Mouse (Mus musculus) lung, embryonic 16.5 days (tissue): ENCODE measurements around the gene Pon3. TPM values are rescaled to one million over a fixed set of nuclear protein-coding genes. Genes with fewer than 3 reads are reported as not detected.
A peak's percentile ranks its signal among the peaks of the same experiment; 100 is the strongest.

ENCODE experiments used
- ATAC-seq: fragments of 200-750 bp; cut with Nextera tagmentation; 2 replicates; pipeline ENCODE4 v1.8.0; 2017; ENCODE audit warnings: low read depth, mild to moderate bottlenecking, moderate library complexity
- H3K27ac ChIP-seq: fragments of 300-500 bp; sonication (generic); 2 replicates; pipeline ENCODE4 v1.5.1; 2014; ENCODE audit warnings: mild to moderate bottlenecking, control low read depth, low read length
- H3K27me3 ChIP-seq: fragments of 300-500 bp; sonication (generic); 2 replicates; pipeline ENCODE4 v1.6.1; 2014; ENCODE audit warnings: low read depth, low read length, mixed read lengths; ENCODE audit not compliant: control insufficient read depth, insufficient read depth
- H3K36me3 ChIP-seq: fragments of 300-500 bp; sonication (generic); 2 replicates; pipeline ENCODE4 v1.6.1; 2014; ENCODE audit warnings: low read length; ENCODE audit not compliant: control insufficient read depth, insufficient read depth
- H3K4me1 ChIP-seq: fragments of 300-500 bp; sonication (generic); replicated peaks from 2 replicates; pipeline ENCODE4 v1.6.1; 2014; ENCODE audit warnings: low read length, mixed read lengths; ENCODE audit not compliant: control insufficient read depth, insufficient read depth
- H3K4me2 ChIP-seq: fragments of 300-500 bp; sonication (generic); 2 replicates; pipeline ENCODE4 v1.6.1; 2014; ENCODE audit warnings: low read depth, low read length, control low read depth
- H3K4me3 ChIP-seq: fragments of 300-500 bp; sonication (generic); 2 replicates; pipeline ENCODE4 v1.5.1; 2014; ENCODE audit warnings: mild to moderate bottlenecking, low read length, control low read depth
- H3K9ac ChIP-seq: fragments of 300-500 bp; sonication (generic); 2 replicates; pipeline ENCODE4 v1.6.1; 2014; ENCODE audit warnings: low read length, control low read depth
- H3K9me3 ChIP-seq: fragments of 300-500 bp; sonication (generic); 2 replicates; pipeline ENCODE4 v1.6.1; 2016; ENCODE audit warnings: low read length; ENCODE audit not compliant: control insufficient read depth
- WGBS: fragments of 180-500 bp; shearing (Covaris S2); extraction: QIAGEN DNeasy Blood & Tissue Kit; methylation state at CpG from one replicate; pipeline ENCODE4 v1.1.7; 2014; 5-methylcytosine and 5-hydroxymethylcytosine counted together
- polyA plus RNA-seq: library from polyadenylated mRNA; unstranded; fragments of >200 nt; fragmentation: Nextera tagmentation; extraction: Ambion mirVana; gene quantifications from 2 replicates; pipeline ENCODE4 v1.2.1, GENCODE M21; 2015

The Pon3 gene
- polyA plus RNA-seq, 1 experiment from 2014 or later = 28.9 TPM

DNA sequence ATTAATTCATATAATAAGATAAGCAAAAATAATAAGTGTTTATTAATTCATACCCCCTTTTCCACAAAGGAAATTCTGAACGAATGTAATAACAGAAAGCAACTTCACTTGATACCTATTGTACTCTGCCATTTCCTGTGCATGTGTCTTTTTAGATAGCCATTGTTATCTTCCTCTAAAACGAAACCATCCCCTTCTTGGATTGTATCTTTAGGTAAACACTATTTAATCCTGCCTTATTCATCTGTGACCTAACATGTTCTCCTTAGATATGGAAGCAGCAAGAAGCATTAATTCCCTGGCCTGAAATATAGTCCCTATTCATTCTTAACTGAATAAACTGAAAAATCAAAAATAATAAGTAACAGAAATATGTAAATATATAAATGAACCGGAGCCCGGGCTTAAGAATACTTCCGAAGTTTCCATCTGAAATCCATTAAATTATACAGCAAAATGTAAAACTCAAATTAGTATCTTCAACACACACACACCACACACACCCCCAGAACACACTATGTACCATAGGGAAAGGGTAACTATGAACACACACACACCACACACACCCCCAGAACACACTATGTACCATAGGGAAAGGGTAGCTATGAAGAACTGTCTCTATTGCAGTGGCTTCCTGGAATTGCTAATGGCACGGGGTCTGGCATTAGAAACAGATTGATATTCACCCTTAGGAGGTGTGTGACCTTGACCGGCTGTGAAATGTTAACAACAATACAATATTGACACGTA, 7.3 kb upstream of the Pon3 start:
- Histone ChIP-seq H3K27ac (no peak overlapping the region), H3K4me3 (no peak overlapping the region), H3K27me3 (no peaks in the 10 kb centered on the region), H3K9ac (no peak overlapping the region), H3K36me3 (peaks cover 6% of the 10 kb centered on the region), H3K4me2 (no peak overlapping the region), H3K4me1 (no peaks in the 10 kb centered on the region), H3K9me3 (no peaks in the 10 kb centered on the region)
- WGBS = 73% methylated on average over 8 of the region's 8 CpGs
- no peak for ATAC-seq

- 54% methylated on average over 9 of the region's 10 CpGs for WGBS
- Histone ChIP-seq H3K4me3 (no peak overlapping the region), H3K4me2 (no peak overlapping the region), H3K9me3 (no peaks in the 10 kb centered on the region), H3K27me3 (no peaks in the 10 kb centered on the region), H3K9ac (no peak overlapping the region), H3K4me1 (no peaks in the 10 kb centered on the region), H3K36me3 (peaks cover 6% of the 10 kb centered on the region), H3K27ac (no peak overlapping the region; the same call in 1 of the 2 replicates)
- peak; percentile 65 for ATAC-seq
These were observed 6.5 kb upstream of the Pon3 start for GRCm38 (mm10) chr6:5262322-5263249.

GRCm38 (mm10) chr6:5255291-5255690, 795 bp downstream of the Pon3 start:
- peaks cover 7% of the 10 kb centered on the region; the same call in 1 of the 2 replicates for H3K4me1 ChIP-seq
- peak overlapping the region; percentile 77 for H3K4me2 ChIP-seq
- peak overlapping the region; percentile 59 for H3K4me3 ChIP-seq
- no peak for ATAC-seq
- no peak overlapping the region for H3K27ac ChIP-seq
- H3K9ac ChIP-seq = peak overlapping the region; percentile 66
- no peaks in the 10 kb centered on the region for H3K9me3 ChIP-seq
- H3K27me3 ChIP-seq = no peaks in the 10 kb centered on the region
- 38% methylated on average over 6 of the region's 6 CpGs for WGBS
- H3K36me3 ChIP-seq = no peaks in the 10 kb centered on the region

DNA sequence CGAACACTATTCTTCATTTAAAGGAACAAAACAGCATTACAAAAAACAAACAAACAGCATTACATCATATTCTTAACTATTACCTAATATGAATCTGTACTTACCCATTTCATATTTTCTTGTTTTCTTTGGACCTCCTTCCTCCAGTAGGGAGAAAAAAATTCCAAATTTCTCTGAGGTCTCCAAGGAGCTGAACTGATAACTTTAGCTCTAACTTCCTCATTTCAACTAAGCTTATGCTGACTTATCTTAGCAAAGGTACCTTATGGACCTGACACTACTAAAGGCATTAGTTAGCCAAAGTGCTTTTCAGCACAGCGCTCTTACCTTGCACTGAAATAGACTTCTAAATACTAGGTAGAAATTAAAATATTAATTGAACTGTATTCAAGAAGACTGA, 1.2 kb downstream of the Pon3 start:
- no peaks in the 10 kb centered on the region for H3K36me3 ChIP-seq
- 93% methylated on average over 2 of the region's 2 CpGs for WGBS
- H3K27me3 ChIP-seq = no peaks in the 10 kb centered on the region
- ATAC-seq = no peak
- no peak overlapping the region for H3K27ac ChIP-seq
- no peak overlapping the region for H3K9ac ChIP-seq
- no peak overlapping the region for H3K4me3 ChIP-seq
- H3K9me3 ChIP-seq = no peaks in the 10 kb centered on the region
- H3K4me2 ChIP-seq = peak overlapping the region; percentile 77; the same call in 1 of the 2 replicates
- H3K4me1 ChIP-seq = peaks cover 7% of the 10 kb centered on the region; the same call in 1 of the 2 replicates

DNA sequence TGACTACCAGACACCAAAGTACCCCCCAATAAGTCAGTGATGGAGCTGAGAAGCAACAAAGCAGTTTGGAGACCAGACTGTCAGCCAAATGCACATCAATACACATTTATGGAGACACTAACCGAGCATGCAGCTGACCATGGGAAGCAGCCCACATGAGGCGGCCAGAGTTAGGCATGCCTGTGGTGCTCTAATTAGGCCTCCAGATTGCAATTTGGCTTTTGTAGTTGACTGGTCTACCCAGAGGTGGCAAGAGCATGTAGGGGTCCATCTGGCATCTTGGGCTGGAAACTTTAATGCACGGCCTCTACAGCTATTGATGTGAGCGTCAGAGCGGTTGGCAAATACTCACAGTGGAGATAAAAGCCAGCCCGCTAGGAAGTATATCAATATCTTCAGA, 10.2 kb downstream of the Pon3 start:
- H3K27me3 ChIP-seq = no peaks in the 10 kb centered on the region
- H3K4me3 ChIP-seq = no peak overlapping the region
- no peak overlapping the region for H3K9ac ChIP-seq
- no peak for ATAC-seq
- no peak overlapping the region for H3K4me2 ChIP-seq
- H3K27ac ChIP-seq = no peak overlapping the region
- H3K9me3 ChIP-seq = no peaks in the 10 kb centered on the region
- WGBS = 87% methylated on average over 6 of the region's 6 CpGs
- 0 out of 2 replicates have a peak, but pooled peaks cover 2% of the 10 kb centered on the region for H3K36me3 ChIP-seq
- H3K4me1 ChIP-seq = no peaks in the 10 kb centered on the region

GRCm38 (mm10) chr6:5238799-5239198, 17.3 kb downstream of the Pon3 start:
- WGBS = 74% methylated on average over 3 of the region's 3 CpGs
- Histone ChIP-seq H3K27ac (no peak overlapping the region), H3K4me1 (no peaks in the 10 kb centered on the region), H3K9me3 (no peaks in the 10 kb centered on the region), H3K9ac (no peak overlapping the region), H3K4me3 (no peak overlapping the region), H3K4me2 (no peak overlapping the region), H3K36me3 (no peaks in the 10 kb centered on the region), H3K27me3 (no peaks in the 10 kb centered on the region)
- no peak for ATAC-seq

- Histone ChIP-seq H3K27ac (no peak overlapping the region; the same call in 1 of the 2 replicates), H3K36me3 (no peaks in the 10 kb centered on the region)
These were observed 18.6 kb downstream of the Pon3 start for GRCm38 (mm10) chr6:5237510-5237909.

GRCm38 (mm10) chr6:5236843-5237371, 19.2 kb downstream of the Pon3 start:
- Histone ChIP-seq H3K27ac (peak overlapping the region; percentile 4), H3K4me3 (no peak overlapping the region), H3K9me3 (no peaks in the 10 kb centered on the region), H3K36me3 (no peaks in the 10 kb centered on the region), H3K27me3 (no peaks in the 10 kb centered on the region), H3K4me1 (no peaks in the 10 kb centered on the region), H3K9ac (no peak overlapping the region), H3K4me2 (no peak overlapping the region)
- 82% methylated on average over 8 of the region's 8 CpGs for WGBS
- ATAC-seq = no peak

More at GRCm38 (mm10) chr6:5237510-5237909, 18.6 kb downstream of the Pon3 start:
- H3K4me2 ChIP-seq = no peak overlapping the region
- peak; percentile 90 for ATAC-seq
- WGBS = 61% methylated on average over 4 of the region's 4 CpGs
- no peak overlapping the region for H3K4me3 ChIP-seq
- no peak overlapping the region for H3K9ac ChIP-seq
- no peaks in the 10 kb centered on the region for H3K27me3 ChIP-seq
- no peaks in the 10 kb centered on the region for H3K4me1 ChIP-seq
- H3K9me3 ChIP-seq = no peaks in the 10 kb centered on the region

- ATAC-seq = no peak
- Histone ChIP-seq H3K36me3 (0 out of 2 replicates have a peak, but pooled peaks cover 3% of the 10 kb centered on the region), H3K27ac (no peak overlapping the region), H3K9ac (no peak overlapping the region), H3K4me2 (no peak overlapping the region), H3K4me1 (no peaks in the 10 kb centered on the region), H3K4me3 (no peak overlapping the region), H3K27me3 (no peaks in the 10 kb centered on the region), H3K9me3 (no peaks in the 10 kb centered on the region)
- 61% methylated on average over 3 of the region's 3 CpGs for WGBS
These were observed 21.5 kb downstream of the Pon3 start for GRCm38 (mm10) chr6:5234563-5234962.
